Mouse (Mus musculus): ENCODE measurements around the gene Gm20388.

DNA sequence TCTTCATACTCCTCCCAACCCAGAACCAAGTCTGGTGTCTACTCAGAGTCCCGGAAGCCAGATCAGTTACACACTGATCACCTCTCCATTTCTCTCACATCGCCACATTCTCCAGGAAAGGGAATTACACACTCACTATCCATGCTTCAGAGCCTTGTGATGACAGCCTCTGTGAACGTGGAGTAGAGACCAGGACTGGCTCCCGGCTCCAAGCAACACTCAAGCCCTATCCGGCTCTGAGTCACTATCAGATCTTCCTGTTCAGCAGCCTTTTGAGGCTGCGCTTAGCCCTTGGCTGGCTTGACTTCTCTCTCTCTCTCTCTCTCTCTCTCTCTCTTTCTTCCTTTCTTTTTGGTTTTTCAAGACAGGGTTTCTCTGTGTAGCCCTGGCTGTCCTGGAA lies 3962.7 kb downstream of the Gm20388 start:
- TF ChIP-seq CTCF (IDR thresholded peaks at IDR 0.05; ENCODE audit: insufficient read depth, low read depth, low read length) (no peak), POLR2A (IDR thresholded peaks at IDR 0.05; ENCODE audit: insufficient read depth, low read depth, low read length) (no peak)

All from olfactory bulb, adult 2 months (tissue).